Mouse (Mus musculus) MEL (cell line): ENCODE results near the gene Sez6. TPM values are rescaled to one million over a fixed set of nuclear protein-coding genes. Genes with fewer than 3 reads are reported as not detected.

Experiments used
- DNase-seq: peaks from one replicate; pipeline ENCODE4 v3.0.0; 2011; ENCODE audit warnings: low read depth, low spot score
- H3K27ac ChIP-seq: 2 replicates; pipeline ENCODE4 v1.5.1; 2012; ENCODE audit warnings: low read depth, mild to moderate bottlenecking, control low read depth, low read length, moderate library complexity; ENCODE audit not compliant: control insufficient read depth
- H3K27me3 ChIP-seq, 2 experiments: fragments of 150-350 bp in 1 of 2; sonication (generic) in 1 of 2; 2 replicates each; pipeline ENCODE4 v1.6.1; 2012; ENCODE audit warnings: low read length in 2 of 2, mild to moderate bottlenecking in 2 of 2, improper control_type of control experiment in 1 of 2, moderate library complexity in 1 of 2; ENCODE audit not compliant: insufficient read depth in 2 of 2, control insufficient read depth in 1 of 2
- H3K36me3 ChIP-seq, 2 experiments: 2 replicates each; pipeline ENCODE4 v1.6.1; 2012 to 2014; ENCODE audit warnings: low read length in 2 of 2, improper control_type of control experiment in 1 of 2, inconsistent platforms in 1 of 2, mild to moderate bottlenecking in 1 of 2; ENCODE audit not compliant: insufficient read depth in 2 of 2, control insufficient read depth in 1 of 2
- H3K4me1 ChIP-seq, 2 experiments: fragments of 150-350 bp in 1 of 2; sonication (generic) in 1 of 2; 2 replicates each; pipeline ENCODE4 v1.6.1; 2012; ENCODE audit warnings: low read length in 2 of 2, improper control_type of control experiment in 1 of 2, mild to moderate bottlenecking in 1 of 2; ENCODE audit not compliant: insufficient read depth in 2 of 2, control insufficient read depth in 1 of 2
- H3K4me3 ChIP-seq, 2 experiments: fragments of 150-350 bp in 1 of 2; sonication (generic) in 1 of 2; 2 replicates each; pipeline ENCODE4 v1.5.1; 2012; ENCODE audit warnings: low read depth in 2 of 2, low read length in 2 of 2, mild to moderate bottlenecking in 2 of 2, moderate library complexity in 2 of 2, control low read depth in 1 of 2, improper control_type of control experiment in 1 of 2; ENCODE audit not compliant: control insufficient read depth in 1 of 2, insufficient read depth in 1 of 2
- H3K79me2 ChIP-seq: 2 replicates; pipeline ENCODE4 v1.6.1; 2012; ENCODE audit warnings: mild to moderate bottlenecking, low read length, moderate library complexity; ENCODE audit not compliant: control insufficient read depth, poor library complexity, insufficient read depth
- H3K9ac ChIP-seq: 2 replicates; pipeline ENCODE4 v1.6.1; 2012; ENCODE audit warnings: low read depth, mild to moderate bottlenecking, control low read depth, low read length, moderate library complexity; ENCODE audit not compliant: control insufficient read depth, poor library complexity, severe bottlenecking
- H3K9me3 ChIP-seq: fragments of 150-350 bp; sonication (generic); replicated peaks from 2 replicates; pipeline ENCODE4 v1.6.1; 2012; ENCODE audit warnings: mild to moderate bottlenecking, low read length, improper control_type of control experiment, moderate library complexity; ENCODE audit not compliant: insufficient read depth
- CHD1 ChIP-seq: IDR thresholded peaks from 2 replicates; pipeline ENCODE4 v1.6.1; 2012; ENCODE audit warnings: low read depth, mild to moderate bottlenecking, inconsistent platforms, low read length, improper control_type of control experiment
- CHD2 ChIP-seq: IDR thresholded peaks from 2 replicates; pipeline ENCODE4 v1.6.1; 2011; ENCODE audit warnings: low read length, improper control_type of control experiment
- CTCF ChIP-seq, 3 experiments: IDR thresholded peaks in 2 of 3; conservative IDR thresholded peaks in 1 of 3; 2 replicates each; pipeline ENCODE4 v1.5.1; 2011 to 2012; ENCODE audit warnings: low read length in 3 of 3, low read depth in 2 of 3, mild to moderate bottlenecking in 2 of 3, improper control_type of control experiment in 1 of 3, inconsistent platforms in 1 of 3, mixed read lengths in 1 of 3, moderate library complexity in 1 of 3; ENCODE audit not compliant: control insufficient read depth in 1 of 3, insufficient read depth in 1 of 3, poor library complexity in 1 of 3, severe bottlenecking in 1 of 3
- E2F4 ChIP-seq: IDR thresholded peaks from 2 replicates; pipeline ENCODE4 v1.6.1; 2011; ENCODE audit warnings: low read depth, low read length, improper control_type of control experiment, borderline replicate concordance
- ELF1 ChIP-seq: IDR thresholded peaks from 2 replicates; pipeline ENCODE4 v1.6.1; 2014; ENCODE audit warnings: low read depth, mild to moderate bottlenecking, inconsistent platforms, low read length, improper control_type of control experiment, moderate library complexity
- EP300 ChIP-seq, 2 experiments: IDR thresholded peaks; 2 replicates each; pipeline ENCODE4 v1.6.1; 2011; ENCODE audit warnings: improper control_type of control experiment in 2 of 2, low read length in 2 of 2, low read depth in 1 of 2, mild to moderate bottlenecking in 1 of 2
- ETS1 ChIP-seq: IDR thresholded peaks from 2 replicates; pipeline ENCODE4 v1.6.1; 2012; ENCODE audit warnings: low read depth, mild to moderate bottlenecking, inconsistent platforms, low read length, improper control_type of control experiment, moderate library complexity
- GABPA ChIP-seq: IDR thresholded peaks from 2 replicates; pipeline ENCODE4 v1.6.1; 2012; ENCODE audit warnings: low read depth, mild to moderate bottlenecking, inconsistent platforms, low read length, improper control_type of control experiment, moderate library complexity
- GATA1 ChIP-seq: IDR thresholded peaks from 2 replicates; pipeline ENCODE4 v1.6.1; 2011; ENCODE audit warnings: low read depth, low read length, improper control_type of control experiment
- HCFC1 ChIP-seq: IDR thresholded peaks from 2 replicates; pipeline ENCODE4 v1.6.1; 2012; ENCODE audit warnings: low read depth, mild to moderate bottlenecking, inconsistent platforms, low read length, improper control_type of control experiment, moderate library complexity
- KAT2A ChIP-seq: conservative IDR thresholded peaks from 2 replicates; pipeline ENCODE4 v1.6.1; 2012; ENCODE audit warnings: low read depth, low read length, improper control_type of control experiment, inconsistent platforms
- MAFK ChIP-seq: IDR thresholded peaks from 2 replicates; pipeline ENCODE4 v1.6.1; 2011; ENCODE audit warnings: low read depth, mild to moderate bottlenecking, low read length, improper control_type of control experiment, borderline replicate concordance
- MAZ ChIP-seq: IDR thresholded peaks from 2 replicates; pipeline ENCODE4 v1.6.1; 2012; ENCODE audit warnings: low read depth, mild to moderate bottlenecking, inconsistent platforms, low read length, improper control_type of control experiment
- MEF2A ChIP-seq: IDR thresholded peaks from 2 replicates; pipeline ENCODE4 v1.6.1; 2014; ENCODE audit warnings: low read depth, mild to moderate bottlenecking, inconsistent platforms, low read length, improper control_type of control experiment; ENCODE audit not compliant: poor library complexity, insufficient replicate concordance, severe bottlenecking; ENCODE audit errors: extremely low read depth
- MXI1 ChIP-seq: IDR thresholded peaks from 2 replicates; pipeline ENCODE4 v1.6.1; 2011; ENCODE audit warnings: mild to moderate bottlenecking, low read depth, low read length, improper control_type of control experiment
- NELFE ChIP-seq: IDR thresholded peaks from 2 replicates; pipeline ENCODE4 v1.6.1; 2011; ENCODE audit warnings: low read depth, low read length, improper control_type of control experiment
- NRF1 ChIP-seq: IDR thresholded peaks from 2 replicates; pipeline ENCODE4 v1.6.1; 2014; ENCODE audit warnings: low read depth, mild to moderate bottlenecking, inconsistent platforms, low read length, improper control_type of control experiment, moderate library complexity; ENCODE audit not compliant: poor library complexity, insufficient read depth, severe bottlenecking
- POLR2A ChIP-seq, 2 experiments: IDR thresholded peaks; 2 replicates each; pipeline ENCODE4 v1.6.1; 2011 to 2012; ENCODE audit warnings: low read length in 2 of 2, mild to moderate bottlenecking in 2 of 2, control low read depth in 1 of 2, improper control_type of control experiment in 1 of 2, low read depth in 1 of 2, moderate library complexity in 1 of 2; ENCODE audit not compliant: control insufficient read depth in 1 of 2, insufficient read depth in 1 of 2, poor library complexity in 1 of 2
- POLR2AphosphoS5 ChIP-seq: IDR thresholded peaks from 2 replicates; pipeline ENCODE4 v1.6.1; 2012; ENCODE audit warnings: low read depth, borderline replicate concordance, mild to moderate bottlenecking, inconsistent platforms, low read length, moderate library complexity, mixed read lengths
- RAD21 ChIP-seq: IDR thresholded peaks from 2 replicates; pipeline ENCODE4 v1.6.1; 2011; ENCODE audit warnings: mild to moderate bottlenecking, low read depth, low read length, improper control_type of control experiment
- RCOR1 ChIP-seq: IDR thresholded peaks from 2 replicates; pipeline ENCODE4 v1.6.1; 2012; ENCODE audit warnings: low read depth, mild to moderate bottlenecking, inconsistent platforms, low read length, improper control_type of control experiment
- TAL1 ChIP-seq: IDR thresholded peaks from 2 replicates; pipeline ENCODE4 v1.6.1; 2012; ENCODE audit warnings: mild to moderate bottlenecking, inconsistent platforms, low read length, moderate library complexity, mixed read lengths
- TBP ChIP-seq: IDR thresholded peaks from 2 replicates; pipeline ENCODE4 v1.8.0; 2011; ENCODE audit warnings: low read depth, low read length, improper control_type of control experiment
- TCF12 ChIP-seq: IDR thresholded peaks from 2 replicates; pipeline ENCODE4 v1.6.1; 2014; ENCODE audit warnings: low read depth, mild to moderate bottlenecking, inconsistent platforms, low read length, improper control_type of control experiment, moderate library complexity
- USF1 ChIP-seq: IDR thresholded peaks from 2 replicates; pipeline ENCODE4 v1.6.1; 2014; ENCODE audit warnings: low read depth, mild to moderate bottlenecking, inconsistent platforms, low read length, improper control_type of control experiment, moderate library complexity
- USF2 ChIP-seq, 2 experiments: IDR thresholded peaks; 2 replicates each; pipeline ENCODE4 v1.6.1; 2011 to 2012; ENCODE audit warnings: improper control_type of control experiment in 2 of 2, low read length in 2 of 2, borderline replicate concordance in 1 of 2, inconsistent platforms in 1 of 2, low read depth in 1 of 2, mild to moderate bottlenecking in 1 of 2; ENCODE audit not compliant: insufficient read depth in 1 of 2
- ZC3H11A ChIP-seq: IDR thresholded peaks from 2 replicates; pipeline ENCODE4 v1.6.1; 2012; ENCODE audit warnings: low read depth, mild to moderate bottlenecking, inconsistent platforms, low read length, improper control_type of control experiment
- ZKSCAN1 ChIP-seq: IDR thresholded peaks from 2 replicates; pipeline ENCODE4 v1.6.1; 2012; ENCODE audit warnings: low read depth, mild to moderate bottlenecking, inconsistent platforms, low read length, improper control_type of control experiment, moderate library complexity
- ZMIZ1 ChIP-seq: IDR thresholded peaks from 2 replicates; pipeline ENCODE4 v1.6.1; 2012; ENCODE audit warnings: low read depth, mild to moderate bottlenecking, inconsistent platforms, low read length, improper control_type of control experiment, moderate library complexity
- ZNF384 ChIP-seq: IDR thresholded peaks from 2 replicates; pipeline ENCODE4 v1.6.1; 2012; ENCODE audit warnings: low read depth, mild to moderate bottlenecking, inconsistent platforms, low read length, improper control_type of control experiment
- polyA plus RNA-seq, 2 experiments: library from polyadenylated mRNA; stranded (reverse) in 1 of 2; unstranded in 1 of 2; fragments of >175 nt in 1 of 2; fragments of >200 nt in 1 of 2; gene quantifications; 2 replicates each; pipeline versions ENCODE4 v1.2.1 to v1.2.4; 2012; ENCODE audit warnings: low replicate concordance in 2 of 2, low read depth in 1 of 2; ENCODE audit not compliant: insufficient read length in 2 of 2, insufficient read depth in 1 of 2, missing spikeins in 1 of 2
- total RNA-seq: library from RNA; depleted of rRNA; stranded (reverse); fragments of 300-350 nt; gene quantifications from 2 replicates; pipeline ENCODE4 v1.2.3, GENCODE M21; 2012

The Sez6 gene
- total and polyA plus RNA-seq, 3 experiments = 0.04 TPM; not detected in 2

GRCm38 (mm10) chr11:77982441-77982905 is 51.9 kb downstream of the Sez6 start, which contains the start of gene Phf12:
Gene Phf12 (plus strand): TSS chr11:77982754.
- peak; percentile 100 for DNase-seq
- peak within 1 kb of the TSS; percentile 88 to 93 for H3K4me3 ChIP-seq
- no peaks in the 10 kb centered on the region for H3K9me3 ChIP-seq
- H3K79me2 ChIP-seq = peaks cover 44% of the 10 kb centered on the region
- peak within 1 kb of the TSS; percentile 94 for H3K27ac ChIP-seq
- peaks cover 0 to 15% of the 10 kb centered on the region in 2 experiments; a peak in 2 of 4 replicates for H3K4me1 ChIP-seq
- H3K36me3 ChIP-seq = peaks cover 4 to 24% of the 10 kb centered on the region in 2 experiments
- H3K9ac ChIP-seq = peak within 1 kb of the TSS; percentile 98
- peak; percentile 89 for TF ChIP-seq ELF1
- TF ChIP-seq TCF12 = peak; percentile 67
- no peak for TF ChIP-seq ZC3H11A
- TF ChIP-seq MAFK = no peak
- TF ChIP-seq POLR2A (IDR thresholded peaks at IDR 0.05; ENCODE audit: control insufficient read depth in 1 of 2, insufficient read depth in 1 of 2, low read depth in 1 of 2, low read length in 2 of 2, poor library complexity in 1 of 2) = peak; percentile 83 to 95
- no peak for TF ChIP-seq GATA1
- no peak for TF ChIP-seq POLR2AphosphoS5
- peak; percentile 95 for TF ChIP-seq NELFE
- TF ChIP-seq ZNF384 = no peak
- peak; percentile 21; the same call in 1 of the 2 replicates for TF ChIP-seq TBP
- 0 out of 2 replicates have a peak, but pooled peaks have one; percentile 30 for TF ChIP-seq E2F4
- peak; percentile 46; the same call in 1 of the 2 replicates for TF ChIP-seq MAZ
- no peak for TF ChIP-seq CHD1
- TF ChIP-seq MXI1 = peak; percentile 81
- peak; percentile 82 for TF ChIP-seq CHD2
- TF ChIP-seq USF2 (IDR thresholded peaks at IDR 0.05; ENCODE audit: borderline replicate concordance in 1 of 2, insufficient read depth in 1 of 2, low read depth in 1 of 2, low read length in 2 of 2) = no peak
- TF ChIP-seq KAT2A = peak; percentile 98
- no peak; the same call in 1 of the 2 replicates for TF ChIP-seq GABPA
- no peak for TF ChIP-seq RAD21
- peak; percentile 94 for TF ChIP-seq HCFC1
- TF ChIP-seq ZMIZ1 = peak; percentile 78
- TF ChIP-seq ETS1 = peak; percentile 27; the same call in 1 of the 2 replicates
- no peak for TF ChIP-seq MEF2A
- TF ChIP-seq ZKSCAN1 = no peak
- TF ChIP-seq NRF1 = peak; percentile 84
- no peak for TF ChIP-seq TAL1
- no peak for TF ChIP-seq EP300 (IDR thresholded peaks at IDR 0.05; ENCODE audit: low read depth in 1 of 2, low read length in 2 of 2)
- no peak for TF ChIP-seq CTCF (IDR thresholded peaks at IDR 0.05 in 2 of 3, conservative IDR thresholded peaks at IDR 0.05 in 1 of 3; ENCODE audit: control insufficient read depth in 1 of 3, insufficient read depth in 1 of 3, low read depth in 2 of 3, low read length in 3 of 3, poor library complexity in 1 of 3, severe bottlenecking in 1 of 3)
- no peak for TF ChIP-seq RCOR1
- peak; percentile 59 for TF ChIP-seq USF1
- H3K27me3 ChIP-seq = peaks cover 0 to 2% of the 10 kb centered on the region in 2 experiments; a peak in 1 of 4 replicates
